Mouse (Mus musculus) heart, postnatal 0 days (tissue): Measurements from ENCODE around the gene Dnm3.

Experiments used
- CTCF ChIP-seq: IDR thresholded peaks from 2 replicates; pipeline ENCODE4 v1.5.1; 2016; ENCODE audit warnings: antibody characterized with exemption, control low read depth, low read depth
- EP300 ChIP-seq: IDR thresholded peaks from 2 replicates; pipeline ENCODE4 v1.6.1; 2016; ENCODE audit warnings: antibody characterized with exemption, low read depth

DNA sequence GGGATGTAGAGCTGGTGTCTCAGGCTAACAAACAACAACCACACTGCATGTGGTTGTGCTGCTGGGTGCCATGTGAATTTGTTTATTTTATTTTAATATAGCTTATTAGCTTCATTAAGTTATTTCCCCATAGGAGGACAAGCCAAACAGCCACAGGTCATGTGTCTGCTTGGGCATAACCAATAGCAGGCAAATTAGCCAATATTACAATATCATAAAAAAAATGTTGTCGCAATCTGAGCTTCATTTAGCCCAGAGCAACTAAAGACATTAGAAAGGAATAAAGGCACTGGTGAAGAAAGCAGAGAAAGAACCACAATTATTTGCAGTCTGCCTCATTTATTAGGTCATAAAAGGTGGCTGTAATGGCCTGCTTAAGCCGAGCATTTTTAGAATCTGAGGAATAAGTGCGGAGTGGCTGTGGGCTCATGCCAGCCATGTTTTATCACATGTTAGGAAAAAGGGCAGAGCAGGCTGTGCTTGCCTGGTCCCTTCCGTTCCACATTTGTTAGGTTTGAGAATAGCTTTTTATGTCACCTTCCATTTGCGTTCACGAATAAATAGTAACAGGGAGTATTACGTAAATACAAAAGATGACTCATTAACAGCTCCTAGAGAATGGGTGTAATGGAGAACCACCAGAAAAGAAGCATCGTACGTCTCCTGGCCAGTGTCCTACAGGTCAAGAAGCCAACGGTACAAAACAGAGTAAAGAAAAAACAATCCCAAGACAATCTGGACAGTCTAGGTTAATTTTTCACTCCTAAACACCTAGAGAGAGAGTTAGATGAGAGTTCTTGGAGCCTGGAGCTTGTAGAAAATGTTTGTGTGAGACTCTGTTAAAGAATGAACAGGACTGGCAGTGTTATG, 376.6 kb downstream of the Dnm3 start:
- TF ChIP-seq CTCF (no peak), EP300 (no peak)
